Comparison of ENCODE assay signal across 13 mouse cellular contexts in the genomic region with DNA sequence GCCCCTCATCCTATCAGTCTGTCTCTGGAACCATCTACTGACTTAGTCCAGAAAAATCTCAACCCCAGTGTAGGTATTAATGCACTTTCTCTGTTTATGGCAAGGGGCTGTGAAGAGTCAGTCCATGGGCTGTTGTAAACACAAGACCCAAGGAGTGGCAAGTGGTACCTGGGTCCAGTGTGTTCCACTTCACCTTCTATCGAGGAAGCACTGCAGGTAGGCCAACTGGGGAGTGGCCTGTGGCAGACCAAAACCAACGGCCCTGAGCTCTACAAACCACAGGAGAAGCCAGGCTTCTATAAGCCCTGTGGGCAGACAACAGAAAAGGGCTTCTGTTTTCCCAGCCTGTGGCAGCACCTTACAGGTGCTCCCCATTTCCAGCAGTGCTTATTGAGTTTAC. TPM values are rescaled to one million over a fixed set of nuclear protein-coding genes. Genes with fewer than 3 reads are reported as not detected.
DNase-seq lines count a peak whose midpoint lies in the region; ATAC-seq and TF ChIP-seq lines count a peak whose summit lies in the region.
"Had no signal": no experiment of that assay in that cellular context is flagged by ENCODE, and none has a peak within 500 bp of the region (broad histone marks: within the 10 kb centered on the region; RNA-seq: fewer than 3 reads in every experiment).

No protein-coding gene starts in this region.

- no peaks in the 10 kb centered on the region for H3K9me3 ChIP-seq in forebrain, embryonic 13.5 days (replicated peaks)
- H3K9me3 ChIP-seq in forebrain, postnatal 0 days (ENCODE audit: low read length): no peaks in the 10 kb centered on the region
- no peaks in the 10 kb centered on the region for H3K9me3 ChIP-seq in kidney, postnatal 0 days (replicated peaks; ENCODE audit: low read length)
- H3K9me3 ChIP-seq: embryonic facial prominence, embryonic 12.5 days; hindbrain, embryonic 12.5 days; neural tube, embryonic 15.5 days had no signal

- TF ChIP-seq CTCF in forebrain, postnatal 0 days (IDR thresholded peaks at IDR 0.05; ENCODE audit: low read depth): no peak
- TF ChIP-seq CTCF in kidney, postnatal 0 days (IDR thresholded peaks at IDR 0.05; ENCODE audit: low read depth): no peak
- no peak for TF ChIP-seq CTCF in kidney, adult 2 months (conservative IDR thresholded peaks at IDR 0.05; ENCODE audit: insufficient read depth, insufficient read length, low read depth, low read length)
- TF ChIP-seq CTCF in bone marrow macrophage, adult 2 months (IDR thresholded peaks at IDR 0.05; ENCODE audit: low read depth, low read length): no peak

- H3K9ac ChIP-seq in forebrain, embryonic 13.5 days: no peak overlapping the region
- no peak overlapping the region for H3K9ac ChIP-seq in forebrain, postnatal 0 days
- no peak overlapping the region for H3K9ac ChIP-seq in kidney, postnatal 0 days (ENCODE audit: low read depth, low read length)
- H3K9ac ChIP-seq: embryonic facial prominence, embryonic 12.5 days; hindbrain, embryonic 12.5 days; neural tube, embryonic 15.5 days had no signal

- H3K4me2 ChIP-seq in forebrain, embryonic 13.5 days: no peak overlapping the region
- H3K4me2 ChIP-seq in forebrain, postnatal 0 days (ENCODE audit: low read depth): no peak overlapping the region
- H3K4me2 ChIP-seq in kidney, postnatal 0 days (ENCODE audit: low read length): no peak overlapping the region
- H3K4me2 ChIP-seq: embryonic facial prominence, embryonic 12.5 days; hindbrain, embryonic 12.5 days; neural tube, embryonic 15.5 days had no signal

- peaks cover 79% of the 10 kb centered on the region for H3K36me3 ChIP-seq in forebrain, embryonic 13.5 days (ENCODE audit: poor library complexity, severe bottlenecking)
- peaks cover 12% of the 10 kb centered on the region; the same call in 1 of the 2 replicates for H3K36me3 ChIP-seq in forebrain, postnatal 0 days (ENCODE audit: insufficient read depth)
- H3K36me3 ChIP-seq in kidney, postnatal 0 days (ENCODE audit: insufficient read depth, low read length): peaks cover 16% of the 10 kb centered on the region; the same call in 1 of the 2 replicates
- H3K36me3 ChIP-seq in kidney, adult 2 months (ENCODE audit: control insufficient read depth, insufficient read depth, low read length): no peaks in the 10 kb centered on the region; the same call in 1 of the 2 replicates

- no peaks in the 10 kb centered on the region for H3K4me1 ChIP-seq in forebrain, embryonic 13.5 days
- peaks cover 5% of the 10 kb centered on the region; the same call in 1 of the 2 replicates for H3K4me1 ChIP-seq in forebrain, postnatal 0 days (ENCODE audit: insufficient read depth)
- peaks cover 13% of the 10 kb centered on the region; the same call in 1 of the 2 replicates for H3K4me1 ChIP-seq in kidney, postnatal 0 days (replicated peaks; ENCODE audit: insufficient read depth, low read length)
- H3K4me1 ChIP-seq in kidney, adult 2 months (ENCODE audit: control insufficient read depth, insufficient read depth, low read length): peaks cover 15% of the 10 kb centered on the region
- peaks cover 57% of the 10 kb centered on the region for H3K4me1 ChIP-seq in bone marrow macrophage, adult 2 months (ENCODE audit: control insufficient read depth, insufficient read depth, low read length)
- H3K4me1 ChIP-seq: embryonic facial prominence, embryonic 12.5 days; hindbrain, embryonic 12.5 days had no signal

- H3K27ac ChIP-seq in forebrain, embryonic 13.5 days: peak overlapping the region; percentile 35; the same call in 1 of the 2 replicates
- no peak overlapping the region for H3K27ac ChIP-seq in forebrain, postnatal 0 days (ENCODE audit: low read depth, low read length)
- peak overlapping the region; percentile 64; the same call in 1 of the 2 replicates for H3K27ac ChIP-seq in kidney, postnatal 0 days
- H3K27ac ChIP-seq in kidney, adult 2 months (ENCODE audit: insufficient read depth, low read depth, low read length): no peak overlapping the region
- H3K27ac ChIP-seq in bone marrow macrophage, adult 2 months (ENCODE audit: insufficient read depth, low read depth, low read length): peak overlapping the region; percentile 89
- H3K27ac ChIP-seq: embryonic facial prominence, embryonic 12.5 days; hindbrain, embryonic 12.5 days; neural tube, embryonic 15.5 days had no signal

- ATAC-seq in forebrain, embryonic 13.5 days: no peak
- ATAC-seq in forebrain, postnatal 0 days: no peak
- ATAC-seq in kidney, postnatal 0 days (replicated peaks; ENCODE audit: low FRiP score, low read depth): no peak

- no peak for DNase-seq in forebrain, postnatal 0 days
- no peak for DNase-seq in kidney, postnatal 0 days (ENCODE audit: low spot score)
- DNase-seq in kidney, adult 2 months: no peak
- DNase-seq in lung, postnatal 25 days (ENCODE audit: low spot score): peak; percentile 44
- no peak for DNase-seq in adrenal gland, postnatal 14 days
- no peak for DNase-seq in right cerebral cortex, postnatal 10 days (ENCODE audit: low spot score in 2 of 2)
- DNase-seq: right cerebral cortex, postnatal 4 days; thymus, adult 18-20 months had no signal

- no peaks in the 10 kb centered on the region for H3K27me3 ChIP-seq in forebrain, embryonic 13.5 days
- no peaks in the 10 kb centered on the region for H3K27me3 ChIP-seq in forebrain, postnatal 0 days (ENCODE audit: insufficient read depth, low read length)
- H3K27me3 ChIP-seq in kidney, postnatal 0 days (ENCODE audit: insufficient read depth, low read length): no peaks in the 10 kb centered on the region
- H3K27me3 ChIP-seq in kidney, adult 2 months (replicated peaks; ENCODE audit: control insufficient read depth, insufficient read depth, low read length): no peaks in the 10 kb centered on the region
- H3K27me3 ChIP-seq: embryonic facial prominence, embryonic 12.5 days; hindbrain, embryonic 12.5 days; neural tube, embryonic 15.5 days had no signal

- TF ChIP-seq POLR2A in kidney, adult 2 months (IDR thresholded peaks at IDR 0.05; ENCODE audit: low read depth, low read length): no peak
- no peak for TF ChIP-seq POLR2A in bone marrow macrophage, adult 2 months (IDR thresholded peaks at IDR 0.05; ENCODE audit: borderline replicate concordance, low read depth, low read length)

- H3K4me3 ChIP-seq in forebrain, embryonic 13.5 days: no peak overlapping the region
- H3K4me3 ChIP-seq in forebrain, postnatal 0 days (ENCODE audit: low read depth, low read length): no peak overlapping the region
- H3K4me3 ChIP-seq in kidney, postnatal 0 days (replicated peaks; ENCODE audit: low read depth, low read length): no peak overlapping the region
- no peak overlapping the region for H3K4me3 ChIP-seq in kidney, adult 2 months (ENCODE audit: insufficient read depth, low read depth, low read length)
- H3K4me3 ChIP-seq in bone marrow macrophage, adult 2 months (ENCODE audit: insufficient read depth, low read length): no peak overlapping the region
- H3K4me3 ChIP-seq: embryonic facial prominence, embryonic 12.5 days; hindbrain, embryonic 12.5 days; neural tube, embryonic 15.5 days had no signal

- 90% methylated on average over 2 of the region's 2 CpGs for WGBS in forebrain, embryonic 13.5 days
- 79% methylated on average over 2 of the region's 2 CpGs for WGBS in forebrain, postnatal 0 days
- WGBS in kidney, postnatal 0 days: 81% methylated on average over 2 of the region's 2 CpGs
- WGBS in kidney, adult 2 months: 47% methylated on average over 2 of the region's 2 CpGs

RNA-seq across cellular contexts. Expression of a gene that starts 33.8 kb away (rescaled TPM):
- 0.97 and 1.1 TPM in 2 replicates for polyA plus RNA-seq in forebrain, embryonic 13.5 days (2015; fragmentation: Nextera tagmentation; extraction: Ambion mirVana)
- total RNA-seq in forebrain, postnatal 0 days (2014; rRNA removed): 2.2 and 2.6 TPM in 2 replicates
- 2.2 TPM in 2 replicates for polyA plus RNA-seq in forebrain, postnatal 0 days (2015; fragmentation: Nextera tagmentation; extraction: Ambion mirVana)
- 33.7 and 38.7 TPM in 2 replicates for polyA plus RNA-seq in kidney, postnatal 0 days (2015; fragmentation: Nextera tagmentation; extraction: Ambion mirVana)
- 193 and 196 TPM in 2 replicates for polyA plus RNA-seq in kidney, adult 2 months (2012; rRNA removed)
- polyA plus RNA-seq in bone marrow macrophage, adult 2 months (2012; ENCODE audit: insufficient read depth, insufficient read length, missing spikeins): not detected in 2 replicates
- total RNA-seq in adrenal gland, postnatal 14 days (2021): 6.0 and 12.2 TPM in 2 replicates

Comparison
In these comparisons a context has a peak if more than half of its experiments do, and no peak if none do; other contexts are left out.
1. H3K27ac ChIP-seq: peak in forebrain, embryonic 13.5 days (single experiment), kidney, postnatal 0 days (single experiment) and bone marrow macrophage, adult 2 months (single experiment); none in forebrain, postnatal 0 days (single experiment) and kidney, adult 2 months (single experiment).
2. RNA of a gene that starts 33.8 kb away (polyA plus RNA-seq): 193 to 196 TPM in kidney, adult 2 months and 33.7 to 38.7 TPM in kidney, postnatal 0 days; 2.2 TPM in forebrain, postnatal 0 days, 0.97 to 1.1 TPM in forebrain, embryonic 13.5 days and not detected in bone marrow macrophage, adult 2 months; every median in the first group is over 10 times any median in the second.